Mouse (Mus musculus) right cerebral cortex, postnatal 25 days (tissue): ENCODE results near the gene Apoa2.
"Not testable (repeated sequence)": the region's sequence is repeated elsewhere in the genome, so short reads cannot be mapped to it uniquely, and the experiment has no call there.

ENCODE experiments used
- DNase-seq: peaks from one replicate; pipeline ENCODE4 v3.0.0; 2022

The Apoa2 gene

GRCm38 (mm10) chr1:171237438-171237837 lies 12.6 kb downstream of the Apoa2 start:
- no peak for DNase-seq

- DNase-seq: no peak
Measured at GRCm38 (mm10) chr1:171238463-171238862, 13.6 kb downstream of the Apoa2 start.

GRCm38 (mm10) chr1:171239992-171240744 lies 15.3 kb downstream of the Apoa2 start:
- DNase-seq: no peak

GRCm38 (mm10) chr1:171240911-171241310 lies 16.1 kb downstream of the Apoa2 start:
- DNase-seq: no peak

- DNase-seq: not testable (repeated sequence)
Measured at GRCm38 (mm10) chr1:171241952-171242351, 17.1 kb downstream of the Apoa2 start.

- no peak for DNase-seq
Measured at GRCm38 (mm10) chr1:171245353-171245752, 20.5 kb downstream of the Apoa2 start.

- peak; percentile 98 for DNase-seq
Measured at GRCm38 (mm10) chr1:171246709-171247452, 22.0 kb downstream of the Apoa2 start.

GRCm38 (mm10) chr1:171247453-171247841 lies 22.6 kb downstream of the Apoa2 start:
- no peak for DNase-seq

- no peak for DNase-seq
Measured at GRCm38 (mm10) chr1:171247916-171248315, 23.1 kb downstream of the Apoa2 start.

GRCm38 (mm10) chr1:171248386-171249226 lies 23.8 kb downstream of the Apoa2 start:
- no peak for DNase-seq

GRCm38 (mm10) chr1:171249913-171250600 lies 25.2 kb downstream of the Apoa2 start, which contains the start of gene Adamts4:
Gene Adamts4, plus strand, starts transcription at chr1:171250421.
- no peak for DNase-seq

- DNase-seq: no peak
Measured at GRCm38 (mm10) chr1:171250680-171251593, 26.1 kb downstream of the Apoa2 start, which contains the start of gene Ndufs2. Gene Ndufs2, minus strand, starts transcription at chr1:171251388.

- DNase-seq: no peak
Measured at GRCm38 (mm10) chr1:171251594-171252324, 26.9 kb downstream of the Apoa2 start.

GRCm38 (mm10) chr1:171252415-171252814 lies 27.6 kb downstream of the Apoa2 start:
- no peak for DNase-seq

- no peak for DNase-seq
Measured at GRCm38 (mm10) chr1:171256095-171256818, 31.4 kb downstream of the Apoa2 start.

GRCm38 (mm10) chr1:171256937-171257548 lies 32.2 kb downstream of the Apoa2 start:
- DNase-seq: no peak

- DNase-seq: no peak
Measured at GRCm38 (mm10) chr1:171257781-171258180, 32.9 kb downstream of the Apoa2 start.

GRCm38 (mm10) chr1:171258921-171259320 lies 34.1 kb downstream of the Apoa2 start:
- DNase-seq: no peak

- no peak for DNase-seq
Measured at GRCm38 (mm10) chr1:171260316-171260715, 35.5 kb downstream of the Apoa2 start.
